ENCODE assay signal across 19 mouse cellular contexts in the genomic region with DNA sequence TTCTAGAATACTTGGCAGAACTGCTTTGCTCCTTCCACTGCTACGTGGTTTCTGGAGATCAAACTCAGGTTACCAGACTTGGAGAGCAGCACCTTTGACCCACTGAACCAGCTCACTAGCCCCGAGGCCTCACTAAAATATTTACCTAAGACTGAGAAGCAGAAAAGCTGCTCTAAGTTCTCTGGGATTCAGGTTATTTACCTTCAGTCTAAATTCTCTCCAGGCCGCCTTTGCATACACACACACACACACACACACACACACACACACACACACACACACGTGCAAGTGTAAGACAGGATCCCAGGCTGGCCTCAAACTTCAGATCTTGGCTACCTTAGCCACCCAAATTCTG. TPM values are rescaled to one million over a fixed set of nuclear protein-coding genes. Genes with fewer than 3 reads are reported as not detected.
DNase-seq lines count a peak whose midpoint lies in the region; ATAC-seq and TF ChIP-seq lines count a peak whose summit lies in the region.
"Had no signal": no experiment of that assay in that cellular context is flagged by ENCODE, and none has a peak within 500 bp of the region (broad histone marks: within the 10 kb centered on the region; RNA-seq: fewer than 3 reads in every experiment).

No protein-coding gene starts in this region.

- H3K27me3 ChIP-seq in liver, adult 2 months (ENCODE audit: control insufficient read depth, insufficient read depth, low read length) = no peaks in the 10 kb centered on the region
- no peaks in the 10 kb centered on the region for H3K27me3 ChIP-seq in MEL (ENCODE audit: control insufficient read depth in 1 of 2, insufficient read depth in 2 of 2, low read length in 2 of 2)
- H3K27me3 ChIP-seq in liver, embryonic 15.5 days = no peaks in the 10 kb centered on the region
- H3K27me3 ChIP-seq: limb, embryonic 13.5 days; neural tube, embryonic 15.5 days had no signal

- TF ChIP-seq RAD21 in MEL (IDR thresholded peaks at IDR 0.05; ENCODE audit: low read depth, low read length) = no peak

- WGBS in liver, adult 2 months = 18% methylated on average over 4 of the region's 4 CpGs
- 40% methylated on average over 4 of the region's 4 CpGs for WGBS in liver, embryonic 15.5 days (ENCODE audit: insufficient replicate concordance)

- H3K9ac ChIP-seq in liver, adult 2 months (ENCODE audit: low read depth, low read length) = no peak overlapping the region
- peak overlapping the region; percentile 68 for H3K9ac ChIP-seq in MEL (ENCODE audit: control insufficient read depth, low read depth, low read length, poor library complexity, severe bottlenecking)
- H3K9ac ChIP-seq in liver, embryonic 15.5 days = peak overlapping the region; percentile 15; the same call in 1 of the 2 replicates
- H3K9ac ChIP-seq: hindbrain, embryonic 14.5 days; limb, embryonic 13.5 days; neural tube, embryonic 15.5 days had no signal

- no peaks in the 10 kb centered on the region for H3K9me3 ChIP-seq in MEL (replicated peaks; ENCODE audit: insufficient read depth, low read length)
- H3K9me3 ChIP-seq in liver, embryonic 15.5 days (replicated peaks) = no peaks in the 10 kb centered on the region
- H3K9me3 ChIP-seq: forebrain, embryonic 10.5 days; G1E; limb, embryonic 13.5 days; neural tube, embryonic 15.5 days had no signal

- no peak overlapping the region for H3K27ac ChIP-seq in liver, adult 2 months (replicated peaks; ENCODE audit: insufficient read depth, low read depth, low read length)
- peak overlapping the region; percentile 86 for H3K27ac ChIP-seq in MEL (ENCODE audit: control insufficient read depth, low read depth, low read length)
- H3K27ac ChIP-seq in liver, embryonic 15.5 days (replicated peaks) = peak overlapping the region; percentile 79
- H3K27ac ChIP-seq: forebrain, embryonic 10.5 days; hindbrain, embryonic 14.5 days; limb, embryonic 13.5 days; neural tube, embryonic 15.5 days had no signal

- H3K4me3 ChIP-seq in liver, adult 2 months (ENCODE audit: insufficient read depth, low read depth, low read length) = no peak overlapping the region
- peak overlapping the region; percentile 43 to 51 for H3K4me3 ChIP-seq in MEL (ENCODE audit: control insufficient read depth in 1 of 2, insufficient read depth in 1 of 2, low read depth in 2 of 2, low read length in 2 of 2)
- no peak overlapping the region for H3K4me3 ChIP-seq in liver, embryonic 15.5 days (replicated peaks)
- H3K4me3 ChIP-seq: forebrain, embryonic 10.5 days; limb, embryonic 13.5 days; myocyte; neural tube, embryonic 15.5 days had no signal

- no peak for TF ChIP-seq CTCF in liver, adult 2 months (IDR thresholded peaks at IDR 0.05; ENCODE audit: low read depth, low read length)
- no peak for TF ChIP-seq CTCF in MEL (IDR thresholded peaks at IDR 0.05 in 2 of 3, conservative IDR thresholded peaks at IDR 0.05 in 1 of 3; ENCODE audit: control insufficient read depth in 1 of 3, insufficient read depth in 1 of 3, low read depth in 2 of 3, low read length in 3 of 3, poor library complexity in 1 of 3, severe bottlenecking in 1 of 3)

- DNase-seq in liver, adult 2 months (ENCODE audit: extremely low read depth, low read depth, low spot score) = peak; percentile 49
- DNase-seq in liver (no peak), MEL (ENCODE audit: low read depth, low spot score) (no peak)
- DNase-seq in right cerebral cortex, adult 18-20 months = no peak
- no peak for DNase-seq in cerebellum, adult 11 months
- DNase-seq: cerebellum, postnatal 10 days; gastrocnemius, postnatal 36 days; kidney, adult 9 months; midbrain, embryonic 14.5 days; right cerebral cortex, postnatal 4 days had no signal

- peak overlapping the region; percentile 52 for H3K4me2 ChIP-seq in liver, embryonic 15.5 days
- H3K4me2 ChIP-seq: hindbrain, embryonic 14.5 days; limb, embryonic 13.5 days; neural tube, embryonic 15.5 days had no signal

- ATAC-seq in CD4-positive, CD25-positive, alpha-beta regulatory T cell, adult 4 months = peak; percentile 3
- ATAC-seq in liver, embryonic 15.5 days (ENCODE audit: insufficient read depth) = peak; percentile 20; the same call in 1 of the 2 replicates
- no peak for ATAC-seq in erythroid progenitor cell, adult 5-6 weeks (replicated peaks; ENCODE audit: low FRiP score, poor library complexity, severe bottlenecking)

- H3K4me1 ChIP-seq in liver, adult 2 months (ENCODE audit: control insufficient read depth, insufficient read depth, low read length) = peaks cover 2% of the 10 kb centered on the region; the same call in 1 of the 2 replicates
- peaks cover 3 to 21% of the 10 kb centered on the region in 2 experiments; a peak in 3 of 4 replicates for H3K4me1 ChIP-seq in MEL (ENCODE audit: control insufficient read depth in 1 of 2, insufficient read depth in 2 of 2, low read length in 2 of 2)
- H3K4me1 ChIP-seq in liver, embryonic 15.5 days (replicated peaks) = peaks cover 36% of the 10 kb centered on the region

- H3K36me3 ChIP-seq in liver, adult 2 months (ENCODE audit: control insufficient read depth, insufficient read depth, low read length) = no peaks in the 10 kb centered on the region
- H3K36me3 ChIP-seq in MEL (ENCODE audit: control insufficient read depth in 1 of 2, insufficient read depth in 2 of 2, low read length in 2 of 2) = peaks cover 0 to 20% of the 10 kb centered on the region in 2 experiments; a peak in 2 of 4 replicates
- H3K36me3 ChIP-seq in liver, embryonic 15.5 days (replicated peaks) = peaks cover 21% of the 10 kb centered on the region
- H3K36me3 ChIP-seq: neural tube, embryonic 15.5 days had no signal

- TF ChIP-seq EP300 in MEL (IDR thresholded peaks at IDR 0.05; ENCODE audit: low read depth in 1 of 2, low read length in 2 of 2) = no peak

- TF ChIP-seq POLR2A in liver, adult 2 months (IDR thresholded peaks at IDR 0.05; ENCODE audit: extremely low read depth, insufficient read depth, low read length) = no peak
- no peak for TF ChIP-seq POLR2A in MEL (IDR thresholded peaks at IDR 0.05; ENCODE audit: control insufficient read depth in 1 of 2, insufficient read depth in 1 of 2, low read depth in 1 of 2, low read length in 2 of 2, poor library complexity in 1 of 2)

- H3K79me2 ChIP-seq in liver, adult 2 months (ENCODE audit: control insufficient read depth, insufficient read depth, low read length) = no peaks in the 10 kb centered on the region
- no peaks in the 10 kb centered on the region for H3K79me2 ChIP-seq in MEL (ENCODE audit: control insufficient read depth, insufficient read depth, low read length, poor library complexity)

TF ChIP-seq in MEL, 35 proteins besides CTCF, POLR2A, EP300 and RAD21:
- no peak for TF ChIP-seq MYB (IDR thresholded peaks at IDR 0.05; ENCODE audit: low read depth, low read length)

RNA-seq across cellular contexts. Expression of a gene that starts 16.2 kb away (rescaled TPM):
- total RNA-seq in liver, adult 2 months (2014; rRNA removed) = 16.0 and 17.1 TPM in 2 replicates
- 1.8 and 2.5 TPM in 2 replicates for polyA plus RNA-seq in liver, adult 2 months (2012; rRNA removed)
- polyA plus RNA-seq in CD4-positive, CD25-positive, alpha-beta regulatory T cell, adult 4 months (2017; shearing (Covaris generic)) = 10 to 100 TPM; 84.5 TPM
- total RNA-seq in MEL (2012; rRNA removed) = 45.7 and 50.9 TPM in 2 replicates
- 100 to 1,000 TPM in 1 of 2 experiments, 10 to 100 TPM in 1; 43.6 to 164 TPM for polyA plus RNA-seq in MEL (2012; ENCODE audit: insufficient read depth in 1 of 2, insufficient read length in 2 of 2, low read depth in 1 of 2, low replicate concordance in 2 of 2, missing spikeins in 1 of 2)
- polyA plus RNA-seq in liver, embryonic 15.5 days (2015; fragmentation: Nextera tagmentation; extraction: Ambion mirVana) = 28.6 and 30.6 TPM in 2 replicates
- 152 and 306 TPM in 2 replicates for total RNA-seq in erythroid progenitor cell, adult 5-6 weeks (2015; ENCODE audit: low replicate concordance)
- 174 and 214 TPM in 2 replicates for total RNA-seq in erythroid progenitor cell, adult 5-6 weeks (2017; ENCODE audit: low replicate concordance)

RNA-seq across cellular contexts. Expression of a gene that starts 31.6 kb away (rescaled TPM):
- total RNA-seq in liver, adult 2 months (2014; rRNA removed) = 0.92 and 1.1 TPM in 2 replicates
- polyA plus RNA-seq in liver, adult 2 months (2012; rRNA removed) = 0.07 TPM in 1 of 2 replicates, not detected in the other
- polyA plus RNA-seq in CD4-positive, CD25-positive, alpha-beta regulatory T cell, adult 4 months (2017; shearing (Covaris generic)) = 10 to 100 TPM; 21.3 to 24.8 TPM
- total RNA-seq in MEL (2012; rRNA removed) = 1.0 and 1.1 TPM in 2 replicates
- under 1 TPM in 1 of 2 experiments, not detected in 1; 0.26 TPM for polyA plus RNA-seq in MEL (2012; ENCODE audit: insufficient read depth in 1 of 2, insufficient read length in 2 of 2, low read depth in 1 of 2, low replicate concordance in 2 of 2, missing spikeins in 1 of 2)
- polyA plus RNA-seq in liver, embryonic 15.5 days (2015; fragmentation: Nextera tagmentation; extraction: Ambion mirVana) = 1.3 and 1.5 TPM in 2 replicates
- 5.4 and 6.5 TPM in 2 replicates for total RNA-seq in erythroid progenitor cell, adult 5-6 weeks (2015; ENCODE audit: low replicate concordance)
- total RNA-seq in erythroid progenitor cell, adult 5-6 weeks (2017; ENCODE audit: low replicate concordance) = 11.9 and 15.3 TPM in 2 replicates
- polyA plus RNA-seq: G1E had no signal

RNA-seq across cellular contexts. Expression of a gene that starts 35.3 kb away (rescaled TPM):
- total RNA-seq in liver, adult 2 months (2014; rRNA removed) = 0.34 and 0.46 TPM in 2 replicates
- not detected in 2 replicates for polyA plus RNA-seq in liver, adult 2 months (2012; rRNA removed)
- 10 to 100 TPM; 11.1 to 20.0 TPM for polyA plus RNA-seq in CD4-positive, CD25-positive, alpha-beta regulatory T cell, adult 4 months (2017; shearing (Covaris generic))
- total RNA-seq in MEL (2012; rRNA removed) = 26.0 and 28.0 TPM in 2 replicates
- 10 to 100 TPM in 1 of 2 experiments, not detected in 1; 28.3 TPM for polyA plus RNA-seq in MEL (2012; ENCODE audit: insufficient read depth in 1 of 2, insufficient read length in 2 of 2, low read depth in 1 of 2, low replicate concordance in 2 of 2, missing spikeins in 1 of 2)
- 31.5 and 32.2 TPM in 2 replicates for polyA plus RNA-seq in liver, embryonic 15.5 days (2015; fragmentation: Nextera tagmentation; extraction: Ambion mirVana)
- total RNA-seq in erythroid progenitor cell, adult 5-6 weeks (2015; ENCODE audit: low replicate concordance) = 208 and 220 TPM in 2 replicates
- 322 and 338 TPM in 2 replicates for total RNA-seq in erythroid progenitor cell, adult 5-6 weeks (2017; ENCODE audit: low replicate concordance)

Comparison
In these comparisons a context has a peak if more than half of its experiments do, and no peak if none do; other contexts are left out.
1. RNA of a gene that starts 35.3 kb away (polyA plus RNA-seq): 28.3 TPM in MEL, 31.5 to 32.2 TPM in liver, embryonic 15.5 days and 11.1 to 20.0 TPM in CD4-positive, CD25-positive, alpha-beta regulatory T cell, adult 4 months; not detected in liver, adult 2 months; every median in the first group is over 10 times any median in the second.
2. H3K4me3 ChIP-seq: peak in MEL (2 of 2); none in liver, adult 2 months (single experiment) and liver, embryonic 15.5 days (single experiment).